In genomic region chr12:116500652-116501051, GRCm38 (mm10) we compare ENCODE assay signal across 13 mouse cellular contexts.
"Had no signal": no experiment of that assay in that cellular context is flagged by ENCODE, and none has a peak within 500 bp of the region (broad histone marks: within the 10 kb centered on the region; RNA-seq: fewer than 3 reads in every experiment).

No protein-coding gene starts in this region.

- H3K4me1 ChIP-seq: limb, embryonic 13.5 days; midbrain, embryonic 12.5 days; neural tube, embryonic 15.5 days had no signal

- H3K9ac ChIP-seq: limb, embryonic 13.5 days; liver, embryonic 14.5 days; midbrain, embryonic 12.5 days; neural tube, embryonic 15.5 days had no signal

- DNase-seq: kidney, postnatal 36 days; layer of hippocampus, adult 9-11 months; layer of hippocampus, postnatal 36 days; lung, adult 18-20 months; right cerebral cortex, adult 18-20 months; right cerebral cortex, postnatal 25 days; thymus, postnatal 36 days had no signal

- H3K27ac ChIP-seq: kidney, postnatal 0 days; limb, embryonic 13.5 days; liver, embryonic 14.5 days; midbrain, embryonic 12.5 days; neural tube, embryonic 15.5 days had no signal

- H3K36me3 ChIP-seq: limb, embryonic 13.5 days; midbrain, embryonic 12.5 days; neural tube, embryonic 15.5 days had no signal

- H3K9me3 ChIP-seq: limb, embryonic 13.5 days; midbrain, embryonic 12.5 days; neural tube, embryonic 15.5 days had no signal

- H3K4me2 ChIP-seq: limb, embryonic 13.5 days; midbrain, embryonic 12.5 days; neural tube, embryonic 15.5 days had no signal

- H3K27me3 ChIP-seq: limb, embryonic 13.5 days; midbrain, embryonic 12.5 days; neural tube, embryonic 15.5 days had no signal

- H3K4me3 ChIP-seq: limb, embryonic 13.5 days; midbrain, embryonic 12.5 days; myocyte; neural tube, embryonic 15.5 days had no signal
